Mouse (Mus musculus): ENCODE measurements at regions not wholly inside any gene's neighbourhood (a gene's known extent, or its start where the extent isn't known, plus 50 kb on each side); places are given as distances from the start of the nearest gene placed in this dataset.

- no peak for DNase-seq
Observed at GRCm38 (mm10) chr8:101697948-101698347, 1087.5 kb downstream of the Cdh11 start.

- DNase-seq = no peak
Observed at GRCm38 (mm10) chr8:101690901-101691300, 1094.5 kb downstream of the Cdh11 start.

GRCm38 (mm10) chr8:101668921-101669320, 1116.5 kb downstream of the Cdh11 start:
- DNase-seq = no peak

- no peak for DNase-seq
Observed at GRCm38 (mm10) chr8:101662874-101663273, 1122.6 kb downstream of the Cdh11 start.

- no peak for DNase-seq
Observed at GRCm38 (mm10) chr8:101655292-101655691, 1130.2 kb downstream of the Cdh11 start.

GRCm38 (mm10) chr8:101628816-101629215, 1156.6 kb downstream of the Cdh11 start:
- DNase-seq = peak in 1 of 2 experiments; percentile 25

- no peak for DNase-seq
Observed at GRCm38 (mm10) chr8:101621941-101622340, 1163.5 kb downstream of the Cdh11 start.

- DNase-seq = no peak
Observed at GRCm38 (mm10) chr8:101591115-101591514, 1194.3 kb downstream of the Cdh11 start.

GRCm38 (mm10) chr8:101590639-101591038, 1194.8 kb downstream of the Cdh11 start:
- DNase-seq = no peak

- DNase-seq = no peak
Observed at GRCm38 (mm10) chr8:101564447-101564846, 1221.0 kb downstream of the Cdh11 start.

- DNase-seq = no peak
Observed at GRCm38 (mm10) chr8:101522758-101523157, 1262.7 kb downstream of the Cdh11 start.

GRCm38 (mm10) chr8:101478554-101479314, 1306.7 kb downstream of the Cdh11 start:
- DNase-seq = no peak

- DNase-seq = no peak
Observed at GRCm38 (mm10) chr8:101466363-101466762, 1319.1 kb downstream of the Cdh11 start.

- DNase-seq = no peak
Observed at GRCm38 (mm10) chr8:101462515-101462914, 1322.9 kb downstream of the Cdh11 start.

GRCm38 (mm10) chr8:101444730-101445129, 1340.7 kb downstream of the Cdh11 start:
- DNase-seq = no peak

GRCm38 (mm10) chr8:101442563-101442962, 1342.9 kb downstream of the Cdh11 start:
- DNase-seq = no peak

- DNase-seq = no peak
Observed at GRCm38 (mm10) chr8:101435691-101436090, 1349.8 kb downstream of the Cdh11 start.

Measured in kidney, postnatal 36 days (tissue).